Mouse (Mus musculus): ENCODE measurements around the gene Tns3.

Tns3 gene

GRCm38 (mm10) chr11:8664393-8664743 lies at the start of gene Tns3:
TSS of gene Tns3 (minus strand) at chr11:8664535.
- DNase-seq (ENCODE audit: low read depth, low spot score), result peak; percentile 47

- DNase-seq (ENCODE audit: low read depth, low spot score), result no peak
Measured at GRCm38 (mm10) chr11:8706246-8707041, 42.1 kb upstream of the Tns3 start.

GRCm38 (mm10) chr11:8705156-8705555 lies 40.8 kb upstream of the Tns3 start:
- DNase-seq (ENCODE audit: low read depth, low spot score), result no peak

GRCm38 (mm10) chr11:8703876-8704275 lies 39.5 kb upstream of the Tns3 start:
- no peak for DNase-seq (ENCODE audit: low read depth, low spot score)

- no peak for DNase-seq (ENCODE audit: low read depth, low spot score)
Measured at GRCm38 (mm10) chr11:8702532-8702886, 38.2 kb upstream of the Tns3 start.

DNA sequence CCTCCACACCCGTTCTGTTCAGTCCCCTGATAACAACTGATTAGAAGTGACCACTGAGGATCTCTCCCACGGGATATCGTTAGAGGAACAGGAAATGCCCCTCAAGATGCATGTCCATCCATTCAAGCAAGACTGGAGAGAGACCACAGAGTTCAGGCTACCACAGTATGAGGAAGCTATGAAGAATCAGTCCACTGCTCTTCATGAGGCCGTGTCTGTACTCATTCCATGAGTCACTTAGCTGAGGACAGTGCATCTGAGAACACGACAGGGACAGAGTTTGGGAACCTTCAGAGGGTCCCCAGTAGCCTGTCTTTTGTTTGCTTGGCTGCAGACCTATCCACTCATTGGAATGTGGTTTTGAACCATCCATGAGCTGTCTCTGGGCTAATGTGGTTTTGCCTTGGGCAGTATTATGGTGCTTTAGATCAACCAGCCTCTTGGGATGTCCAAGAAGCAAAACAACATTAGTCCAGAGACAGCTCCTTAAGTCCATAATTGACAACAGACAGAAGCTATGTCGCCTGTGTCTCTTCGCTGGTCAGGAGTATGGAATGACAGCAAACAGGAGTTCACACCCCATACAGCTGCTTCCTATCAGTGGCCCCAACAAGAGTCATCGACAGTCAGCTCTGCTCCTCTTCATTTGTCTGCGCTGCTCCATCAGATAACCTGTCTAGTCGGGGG lies 37.7 kb upstream of the Tns3 start:
- no peak for DNase-seq (ENCODE audit: low read depth, low spot score)

GRCm38 (mm10) chr11:8701400-8701799 lies 37.1 kb upstream of the Tns3 start:
- DNase-seq (ENCODE audit: low read depth, low spot score), result no peak

DNA sequence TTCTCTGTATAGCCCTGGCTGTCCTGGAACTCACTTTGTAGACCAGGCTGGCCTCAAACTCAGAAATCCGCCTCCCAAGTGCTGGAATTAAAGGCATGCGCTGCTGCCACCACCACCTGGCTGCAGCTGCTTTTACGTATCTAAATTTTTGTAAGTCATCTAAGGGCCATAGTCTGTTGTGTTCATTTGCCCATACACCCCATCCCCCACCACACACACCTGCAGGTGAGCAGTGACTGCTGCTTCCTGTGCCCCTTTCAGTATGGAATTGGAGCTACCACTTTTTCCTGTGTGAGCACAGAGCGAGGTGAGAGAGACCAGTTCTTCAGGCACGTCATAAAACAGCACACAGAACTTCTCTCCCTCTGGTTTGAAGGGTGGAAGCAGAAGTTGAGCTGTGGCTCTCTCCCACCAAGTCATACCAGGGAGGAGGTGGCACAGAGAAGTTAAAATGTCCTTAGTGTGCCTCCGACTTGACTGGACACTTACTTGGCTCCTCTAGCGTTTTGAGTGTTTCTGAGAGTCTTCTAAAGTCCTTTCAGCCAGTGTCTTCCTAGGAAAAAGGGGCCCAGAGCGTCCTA lies 36.4 kb upstream of the Tns3 start:
- DNase-seq (ENCODE audit: low read depth, low spot score), result no peak

GRCm38 (mm10) chr11:8699777-8700176 lies 35.4 kb upstream of the Tns3 start:
- peak; percentile 56 for DNase-seq (ENCODE audit: low read depth, low spot score)

DNA sequence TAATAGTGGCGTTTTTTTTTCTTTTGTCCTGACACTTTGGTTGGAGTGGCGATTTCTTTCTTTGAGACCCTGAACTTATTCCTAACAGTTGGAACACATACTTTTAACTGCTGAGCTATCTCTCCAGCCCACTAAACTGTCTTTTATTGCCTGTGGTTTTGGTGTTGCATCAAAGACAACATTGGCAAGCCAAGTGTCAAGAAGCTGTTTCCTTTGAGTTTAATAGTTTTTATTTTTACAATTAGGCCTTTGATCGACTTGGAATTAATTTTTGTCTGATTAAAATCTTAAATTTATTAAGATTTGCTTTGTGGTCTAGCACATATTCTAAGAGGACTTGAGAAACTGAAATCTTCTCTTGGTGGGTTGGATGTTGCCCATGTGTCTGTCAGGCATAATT lies 33.3 kb upstream of the Tns3 start:
- no peak for DNase-seq (ENCODE audit: low read depth, low spot score)

DNA sequence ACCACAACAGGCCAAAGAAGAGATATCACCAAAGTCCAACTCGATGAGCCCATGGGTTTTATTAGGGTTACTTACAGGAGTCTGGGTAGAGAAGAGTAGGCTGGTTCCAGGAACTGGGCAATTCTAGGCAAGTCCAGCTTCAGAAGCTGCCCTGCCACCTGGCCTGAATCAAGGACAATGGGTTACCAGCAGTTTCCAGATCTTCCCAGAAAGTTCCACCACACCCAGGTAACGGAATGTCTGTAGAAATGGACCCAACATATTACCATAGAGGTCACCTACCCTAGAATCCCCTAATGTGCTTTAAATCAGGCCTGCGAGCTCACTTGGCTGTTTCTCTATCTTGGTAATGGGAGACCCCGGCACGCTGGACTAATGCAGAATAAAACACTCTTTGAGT lies 29.8 kb upstream of the Tns3 start:
- DNase-seq (ENCODE audit: low read depth, low spot score), result peak; percentile 69

- DNase-seq (ENCODE audit: low read depth, low spot score), result peak; percentile 93
Measured at GRCm38 (mm10) chr11:8692536-8693471, 28.5 kb upstream of the Tns3 start.

DNA sequence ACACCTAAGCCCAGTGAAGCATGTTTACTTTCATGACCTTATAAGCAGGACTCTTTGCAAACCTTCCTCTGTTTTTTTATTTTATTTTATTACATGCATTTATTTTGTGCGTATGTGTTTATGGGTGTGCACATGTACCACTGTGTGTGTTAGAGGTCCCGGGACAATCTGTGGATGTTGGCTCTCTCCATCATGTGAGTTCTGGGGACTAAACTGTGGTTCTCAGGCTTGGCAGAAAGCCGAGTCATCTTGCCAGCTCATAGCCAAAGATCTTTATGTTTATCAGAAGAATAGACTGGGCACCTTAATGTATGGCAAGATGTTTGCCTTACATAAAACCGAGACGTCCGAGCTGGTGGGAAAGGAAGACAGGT lies 27.8 kb upstream of the Tns3 start:
- no peak for DNase-seq (ENCODE audit: low read depth, low spot score)

DNA sequence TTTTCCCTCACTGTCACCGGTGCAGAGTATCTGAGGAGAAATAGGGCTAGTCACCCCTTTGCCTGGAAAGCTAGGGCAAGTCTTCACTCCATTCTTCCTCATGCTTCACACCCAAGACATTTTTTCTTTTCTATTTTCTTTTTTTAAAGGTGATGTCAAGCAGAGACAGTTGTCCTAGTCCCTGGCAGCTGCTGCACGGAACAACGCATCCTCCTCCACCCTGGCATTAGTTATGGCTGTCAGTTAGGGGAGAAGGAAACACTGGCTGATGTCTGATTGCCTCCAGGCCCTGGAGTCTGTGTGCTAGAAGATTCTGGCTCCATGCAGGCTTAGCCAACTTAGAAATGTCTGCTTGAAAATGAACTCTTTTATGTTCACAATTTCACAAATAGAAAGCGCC lies 27.3 kb upstream of the Tns3 start:
- DNase-seq (ENCODE audit: low read depth, low spot score), result no peak

- no peak for DNase-seq (ENCODE audit: low read depth, low spot score)
Measured at GRCm38 (mm10) chr11:8690633-8691032, 26.3 kb upstream of the Tns3 start.

DNA sequence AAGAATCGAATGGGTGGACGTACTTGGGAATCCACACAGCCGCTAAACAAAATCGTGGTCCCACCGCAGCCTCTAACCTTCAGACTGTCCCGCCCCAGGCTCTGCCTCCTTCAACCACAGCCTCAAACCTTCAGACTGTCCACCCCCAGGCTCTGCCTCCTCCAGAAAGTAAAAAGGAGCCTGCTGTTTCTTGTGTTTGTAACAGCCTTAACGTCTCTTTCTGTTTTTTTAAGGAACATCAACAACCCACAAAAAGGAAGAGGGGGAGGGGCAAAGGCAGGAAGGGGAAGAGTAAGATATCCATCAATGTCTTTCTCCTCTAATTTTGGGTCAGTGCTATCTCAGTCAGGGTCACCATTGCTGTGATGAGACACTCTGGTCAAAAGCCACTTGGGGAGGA lies 25.2 kb upstream of the Tns3 start:
- peak; percentile 54 for DNase-seq (ENCODE audit: low read depth, low spot score)

DNA sequence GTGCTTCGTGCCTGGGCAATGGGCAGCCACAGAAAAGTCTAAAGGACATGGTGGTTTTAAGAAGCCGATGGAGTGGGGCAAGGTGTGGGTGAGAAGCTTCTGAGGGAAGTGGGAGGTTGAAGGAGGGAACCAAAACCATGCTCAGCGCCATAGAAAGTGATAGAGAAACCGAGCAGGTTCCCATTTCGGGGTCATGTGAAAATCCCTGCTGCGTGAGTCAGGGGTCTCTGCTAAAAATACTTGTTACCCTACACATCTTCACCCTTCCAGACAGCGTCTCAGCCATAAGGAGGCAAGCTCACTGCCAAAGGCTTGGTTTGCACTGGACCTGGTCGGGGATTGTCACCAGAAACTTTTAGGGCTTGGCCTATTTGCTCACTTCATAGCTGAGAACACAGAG lies 24.6 kb upstream of the Tns3 start:
- no peak for DNase-seq (ENCODE audit: low read depth, low spot score)

DNA sequence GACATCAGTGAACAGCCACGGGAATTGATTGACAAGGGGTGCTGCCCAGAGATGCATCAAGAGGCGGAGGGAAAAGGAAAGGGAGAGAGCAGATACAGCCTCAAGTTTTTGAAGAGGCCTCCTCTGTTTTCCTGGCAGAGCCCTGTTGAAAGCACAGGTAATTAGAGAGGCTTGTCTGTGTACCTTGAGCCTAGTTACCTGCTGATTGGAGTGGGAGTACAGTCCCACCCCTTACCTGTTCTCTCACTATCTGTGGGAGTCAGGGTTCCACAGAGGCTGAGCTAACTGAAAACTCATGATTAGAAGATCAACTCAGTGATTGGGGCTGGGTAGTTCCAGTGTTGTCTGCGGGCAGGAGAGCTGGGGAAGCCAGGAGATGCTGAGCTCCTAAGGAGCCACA lies 22.2 kb upstream of the Tns3 start:
- no peak for DNase-seq (ENCODE audit: low read depth, low spot score)

GRCm38 (mm10) chr11:8686061-8686460 lies 21.7 kb upstream of the Tns3 start:
- no peak for DNase-seq (ENCODE audit: low read depth, low spot score)

GRCm38 (mm10) chr11:8685195-8685594 lies 20.9 kb upstream of the Tns3 start:
- DNase-seq (ENCODE audit: low read depth, low spot score), result no peak

DNA sequence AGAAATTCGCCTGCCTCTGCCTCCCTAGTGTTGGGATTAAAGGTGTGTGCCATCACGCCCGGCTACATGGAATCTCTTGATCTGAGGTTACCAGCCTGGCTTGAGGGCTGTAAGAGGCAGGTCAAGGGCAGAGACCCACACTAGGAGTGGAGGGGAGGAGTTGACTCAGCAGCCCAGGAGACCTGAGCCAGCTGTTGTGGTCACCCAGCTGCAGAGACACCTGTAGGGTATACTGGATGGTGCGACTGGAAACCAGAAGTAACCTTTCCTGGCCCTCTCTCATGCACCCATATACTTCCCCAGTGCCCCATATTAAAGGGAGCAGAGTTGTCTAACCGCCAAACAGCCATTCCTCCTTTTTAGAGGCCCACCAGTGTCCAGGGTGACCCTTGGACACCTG lies 19.9 kb upstream of the Tns3 start:
- DNase-seq (ENCODE audit: low read depth, low spot score), result no peak

GRCm38 (mm10) chr11:8681356-8681755 lies 17.0 kb upstream of the Tns3 start:
- no peak for DNase-seq (ENCODE audit: low read depth, low spot score)
